Mouse (Mus musculus) thymus, adult 2 months (tissue): ENCODE data around the gene Cdh22.

Source experiments
- CTCF ChIP-seq: fragments of 200-500 bp; IDR thresholded peaks from 2 replicates; pipeline ENCODE4 v1.5.1; 2012; ENCODE audit warnings: mild to moderate bottlenecking, control low read depth, low read length, moderate library complexity, borderline replicate concordance; ENCODE audit not compliant: control insufficient read depth, poor library complexity, insufficient read depth; ENCODE audit errors: extremely low read depth
- POLR2A ChIP-seq: fragments of 200-500 bp; IDR thresholded peaks from 2 replicates; pipeline ENCODE4 v1.6.1; 2012; ENCODE audit warnings: mild to moderate bottlenecking, low read length, control low read depth, moderate library complexity; ENCODE audit not compliant: control insufficient read depth, poor library complexity, insufficient read depth; ENCODE audit errors: extremely low read depth

DNA sequence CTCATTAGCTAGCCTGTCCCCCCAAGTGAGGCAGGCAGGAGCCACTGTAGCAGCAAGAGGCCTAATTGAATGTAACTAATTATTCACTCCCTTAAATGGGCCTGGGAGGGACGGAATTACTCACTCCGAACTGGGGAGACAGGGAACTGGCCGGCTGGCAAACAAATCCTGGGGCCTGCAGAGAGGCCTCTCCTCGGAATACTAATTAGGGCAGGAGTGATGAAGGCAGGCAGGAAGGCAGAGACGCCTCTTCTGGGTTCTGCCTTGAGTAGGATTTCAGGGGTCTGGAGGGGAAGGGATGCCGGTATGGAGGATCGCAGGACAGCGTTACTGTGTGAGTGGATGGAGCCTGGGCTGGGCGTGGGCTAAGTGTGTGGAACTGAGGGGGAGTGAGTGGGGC, 157.6 kb downstream of the Cdh22 start:
- TF ChIP-seq POLR2A = no peak
- TF ChIP-seq CTCF = no peak
